Mouse (Mus musculus) spleen, adult 2 months (tissue): ENCODE measurements at regions not wholly inside any gene's neighbourhood (a gene's known extent, or its start where the extent isn't known, plus 50 kb on each side); places are given as distances from the start of the nearest gene placed in this dataset.

ENCODE experiments used
- CTCF ChIP-seq: fragments of 200-500 bp; IDR thresholded peaks from 2 replicates; pipeline ENCODE4 v1.5.1; 2011; ENCODE audit warnings: mild to moderate bottlenecking, inconsistent platforms; ENCODE audit not compliant: insufficient read depth, insufficient read length, insufficient replicate concordance; ENCODE audit errors: extremely low read depth
- POLR2A ChIP-seq: fragments of 200-500 bp; IDR thresholded peaks from 2 replicates; pipeline ENCODE4 v1.6.1; 2011; ENCODE audit warnings: low read depth, low read length, inconsistent platforms

- TF ChIP-seq CTCF (no peak), POLR2A (no peak)
These were observed 61.6 kb upstream of the Eed start for GRCm38 (mm10) chr7:90042364-90042763.
